Mouse (Mus musculus): Measurements from ENCODE around the gene Cdr2. TPM values are rescaled to one million over a fixed set of nuclear protein-coding genes. Genes with fewer than 3 reads are reported as not detected.
"Not testable (repeated sequence)": the region's sequence is repeated elsewhere in the genome, so short reads cannot be mapped to it uniquely, and the experiment has no call there.

Gene Cdr2
- polyA plus RNA-seq, 1 experiment from 2014 or later = 17.8 TPM

- WGBS = 82% methylated on average over 3 of the region's 3 CpGs
- Histone ChIP-seq H3K4me2 (no peak overlapping the region), H3K4me1 (replicated peaks) (no peaks in the 10 kb centered on the region), H3K36me3 (no peaks in the 10 kb centered on the region), H3K27me3 (replicated peaks) (no peaks in the 10 kb centered on the region), H3K9ac (no peak overlapping the region), H3K9me3 (replicated peaks) (no peaks in the 10 kb centered on the region), H3K27ac (ENCODE audit: poor library complexity, severe bottlenecking) (no peak overlapping the region), H3K4me3 (no peak overlapping the region)
- ATAC-seq (ENCODE audit: insufficient number of reproducible peaks, low FRiP score) = no peak
These were observed 19.8 kb upstream of the Cdr2 start for GRCm38 (mm10) chr7:121001879-121002278.

- 55% methylated on average over 3 of the region's 3 CpGs for WGBS
- Histone ChIP-seq H3K36me3 (no peaks in the 10 kb centered on the region), H3K4me2 (no peak overlapping the region), H3K9ac (no peak overlapping the region), H3K9me3 (replicated peaks) (no peaks in the 10 kb centered on the region), H3K27ac (ENCODE audit: poor library complexity, severe bottlenecking) (no peak overlapping the region), H3K27me3 (replicated peaks) (no peaks in the 10 kb centered on the region), H3K4me3 (no peak overlapping the region), H3K4me1 (replicated peaks) (no peaks in the 10 kb centered on the region)
- ATAC-seq (ENCODE audit: insufficient number of reproducible peaks, low FRiP score) = no peak
These were observed 18.1 kb upstream of the Cdr2 start for GRCm38 (mm10) chr7:121000065-121000822.

GRCm38 (mm10) chr7:120999021-120999530, 17.0 kb upstream of the Cdr2 start:
- Histone ChIP-seq H3K9ac (no peak overlapping the region), H3K4me1 (replicated peaks) (no peaks in the 10 kb centered on the region), H3K4me3 (no peak overlapping the region), H3K27me3 (replicated peaks) (no peaks in the 10 kb centered on the region), H3K36me3 (no peaks in the 10 kb centered on the region), H3K4me2 (no peak overlapping the region), H3K9me3 (replicated peaks) (no peaks in the 10 kb centered on the region), H3K27ac (ENCODE audit: poor library complexity, severe bottlenecking) (no peak overlapping the region)
- WGBS = 66% methylated on average over 2 of the region's 2 CpGs
- ATAC-seq (ENCODE audit: insufficient number of reproducible peaks, low FRiP score) = no peak

- H3K4me3 ChIP-seq = no peak overlapping the region
- H3K27me3 ChIP-seq (replicated peaks) = no peaks in the 10 kb centered on the region
- WGBS = 76% methylated on average over 8 of the region's 8 CpGs
- H3K9me3 ChIP-seq (replicated peaks) = 0 out of 2 replicates have a peak, but pooled peaks cover 3% of the 10 kb centered on the region
- no peak overlapping the region for H3K4me2 ChIP-seq
- no peak overlapping the region for H3K27ac ChIP-seq (ENCODE audit: poor library complexity, severe bottlenecking)
- no peaks in the 10 kb centered on the region for H3K4me1 ChIP-seq (replicated peaks)
- no peaks in the 10 kb centered on the region for H3K36me3 ChIP-seq
- no peak for ATAC-seq (ENCODE audit: insufficient number of reproducible peaks, low FRiP score)
- no peak overlapping the region for H3K9ac ChIP-seq
These were observed 9.1 kb upstream of the Cdr2 start for GRCm38 (mm10) chr7:120991191-120991590.

GRCm38 (mm10) chr7:120982968-120983367, 856 bp upstream of the Cdr2 start:
- H3K4me2 ChIP-seq = peak overlapping the region; percentile 84
- H3K27ac ChIP-seq (ENCODE audit: poor library complexity, severe bottlenecking) = 0 out of 2 replicates have a peak overlapping the region, but pooled peaks have one; percentile 79
- no peaks in the 10 kb centered on the region for H3K27me3 ChIP-seq (replicated peaks)
- no peak for ATAC-seq (ENCODE audit: insufficient number of reproducible peaks, low FRiP score)
- peaks cover 15% of the 10 kb centered on the region for H3K4me1 ChIP-seq (replicated peaks)
- H3K4me3 ChIP-seq = peak overlapping the region; percentile 80
- 5% methylated on average over 7 of the region's 7 CpGs for WGBS
- H3K36me3 ChIP-seq = no peaks in the 10 kb centered on the region
- H3K9me3 ChIP-seq (replicated peaks) = no peaks in the 10 kb centered on the region
- peak overlapping the region; percentile 88 for H3K9ac ChIP-seq

- H3K27me3 ChIP-seq (replicated peaks) = no peaks in the 10 kb centered on the region
- peak overlapping the region; percentile 86 for H3K9ac ChIP-seq
- WGBS = 5% methylated on average over 39 of the region's 39 CpGs
- no peaks in the 10 kb centered on the region for H3K36me3 ChIP-seq
- peak; percentile 60 for ATAC-seq (ENCODE audit: insufficient number of reproducible peaks, low FRiP score)
- peak overlapping the region; percentile 80 for H3K4me3 ChIP-seq
- H3K9me3 ChIP-seq (replicated peaks) = no peaks in the 10 kb centered on the region
- H3K4me1 ChIP-seq (replicated peaks) = peaks cover 24% of the 10 kb centered on the region
- peak overlapping the region; percentile 70 for H3K4me2 ChIP-seq
- peak overlapping the region; percentile 81 for H3K27ac ChIP-seq (ENCODE audit: poor library complexity, severe bottlenecking)
These were observed 884 bp downstream of the Cdr2 start for GRCm38 (mm10) chr7:120980931-120981924.

GRCm38 (mm10) chr7:120980041-120980440, 2.1 kb downstream of the Cdr2 start:
- Histone ChIP-seq H3K9me3 (replicated peaks) (no peaks in the 10 kb centered on the region), H3K27ac (ENCODE audit: poor library complexity, severe bottlenecking) (0 out of 2 replicates have a peak overlapping the region, but pooled peaks have one; percentile 22), H3K4me1 (replicated peaks) (peaks cover 30% of the 10 kb centered on the region), H3K36me3 (no peaks in the 10 kb centered on the region), H3K27me3 (replicated peaks) (no peaks in the 10 kb centered on the region), H3K9ac (no peak overlapping the region), H3K4me2 (no peak overlapping the region), H3K4me3 (peak overlapping the region; percentile 23)
- WGBS = 44% methylated on average over 4 of the region's 4 CpGs
- ATAC-seq (ENCODE audit: insufficient number of reproducible peaks, low FRiP score) = peak; percentile 68; the same call in 1 of the 2 replicates

GRCm38 (mm10) chr7:120977063-120977462, 5.0 kb downstream of the Cdr2 start:
- H3K9ac ChIP-seq = no peak overlapping the region
- peak overlapping the region; percentile 20; the same call in 1 of the 2 replicates for H3K4me2 ChIP-seq
- H3K4me3 ChIP-seq = no peak overlapping the region
- no peak for ATAC-seq (ENCODE audit: insufficient number of reproducible peaks, low FRiP score)
- H3K9me3 ChIP-seq (replicated peaks) = no peaks in the 10 kb centered on the region
- peaks cover 36% of the 10 kb centered on the region for H3K4me1 ChIP-seq (replicated peaks)
- no peaks in the 10 kb centered on the region for H3K27me3 ChIP-seq (replicated peaks)
- H3K36me3 ChIP-seq = no peaks in the 10 kb centered on the region
- peak overlapping the region; percentile 68 for H3K27ac ChIP-seq (ENCODE audit: poor library complexity, severe bottlenecking)
- WGBS = 58% methylated on average over 7 of the region's 7 CpGs

GRCm38 (mm10) chr7:120974001-120974400, 8.1 kb downstream of the Cdr2 start:
- Histone ChIP-seq H3K4me3 (no peak overlapping the region), H3K4me2 (no peak overlapping the region), H3K27me3 (replicated peaks) (no peaks in the 10 kb centered on the region), H3K9ac (no peak overlapping the region), H3K36me3 (peaks cover 4% of the 10 kb centered on the region; the same call in 1 of the 2 replicates), H3K9me3 (replicated peaks) (no peaks in the 10 kb centered on the region), H3K4me1 (replicated peaks) (peaks cover 42% of the 10 kb centered on the region), H3K27ac (ENCODE audit: poor library complexity, severe bottlenecking) (no peak overlapping the region)
- ATAC-seq (ENCODE audit: insufficient number of reproducible peaks, low FRiP score) = no peak
- WGBS = 76% methylated on average over 3 of the region's 3 CpGs

- Histone ChIP-seq H3K36me3 (peaks cover 13% of the 10 kb centered on the region), H3K4me1 (replicated peaks) (peaks cover 37% of the 10 kb centered on the region)
- H3K4me2 ChIP-seq; H3K9me3 ChIP-seq (replicated peaks); H3K4me3 ChIP-seq; H3K27me3 ChIP-seq (replicated peaks); H3K27ac ChIP-seq (ENCODE audit: poor library complexity, severe bottlenecking); ATAC-seq (ENCODE audit: insufficient number of reproducible peaks, low FRiP score); H3K9ac ChIP-seq: not testable (repeated sequence)
- 86% methylated on average over 2 of the region's 2 CpGs for WGBS
These were observed 9.6 kb downstream of the Cdr2 start for GRCm38 (mm10) chr7:120972471-120972870.

GRCm38 (mm10) chr7:120970112-120970511, 12.0 kb downstream of the Cdr2 start:
- Histone ChIP-seq H3K4me3 (no peak overlapping the region), H3K27ac (ENCODE audit: poor library complexity, severe bottlenecking) (no peak overlapping the region), H3K4me1 (replicated peaks) (peaks cover 23% of the 10 kb centered on the region), H3K4me2 (no peak overlapping the region), H3K9ac (no peak overlapping the region), H3K9me3 (replicated peaks) (no peaks in the 10 kb centered on the region), H3K27me3 (replicated peaks) (no peaks in the 10 kb centered on the region), H3K36me3 (peaks cover 18% of the 10 kb centered on the region)
- WGBS = 71% methylated on average over 5 of the region's 5 CpGs
- no peak for ATAC-seq (ENCODE audit: insufficient number of reproducible peaks, low FRiP score)
